Mouse (Mus musculus): Measurements from ENCODE around the gene Sytl1.

The Sytl1 gene

DNA sequence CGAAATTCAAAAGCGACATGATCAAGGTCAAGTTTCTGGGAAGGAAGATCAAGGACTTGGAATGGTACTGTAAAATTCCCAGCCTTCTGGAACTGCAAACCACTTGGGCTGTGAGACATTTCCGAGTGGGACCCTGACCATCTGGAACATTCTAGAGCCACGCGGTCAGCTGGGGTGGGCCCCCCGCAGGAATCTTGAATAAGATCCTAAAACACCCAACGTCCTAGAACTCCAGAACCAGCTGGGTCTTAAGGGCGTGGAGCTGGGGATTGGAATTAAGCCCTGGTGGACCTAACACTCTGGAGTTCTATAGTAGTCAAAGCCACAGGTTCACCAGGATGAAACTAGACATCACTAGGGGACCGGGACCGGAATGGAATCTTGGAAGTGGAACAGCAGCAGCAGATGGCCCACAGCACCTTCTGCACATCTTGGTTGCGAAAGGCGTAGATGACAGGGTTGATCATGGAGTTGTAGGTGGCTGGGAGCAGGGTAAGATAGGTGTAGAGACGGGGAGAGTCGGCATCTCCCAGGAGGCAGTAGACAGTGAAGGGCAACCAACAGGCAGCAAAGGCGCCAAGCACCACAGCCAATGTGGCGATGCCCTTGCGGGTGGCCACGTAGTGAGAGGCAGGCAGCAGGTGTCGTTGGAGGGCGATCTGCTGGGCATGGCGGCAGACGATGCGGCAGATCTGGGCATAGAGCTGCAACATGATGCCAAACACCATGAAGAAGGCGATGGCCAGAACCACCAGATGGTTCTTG is 52.7 kb downstream of the Sytl1 start:
- DNase-seq = no peak

DNA sequence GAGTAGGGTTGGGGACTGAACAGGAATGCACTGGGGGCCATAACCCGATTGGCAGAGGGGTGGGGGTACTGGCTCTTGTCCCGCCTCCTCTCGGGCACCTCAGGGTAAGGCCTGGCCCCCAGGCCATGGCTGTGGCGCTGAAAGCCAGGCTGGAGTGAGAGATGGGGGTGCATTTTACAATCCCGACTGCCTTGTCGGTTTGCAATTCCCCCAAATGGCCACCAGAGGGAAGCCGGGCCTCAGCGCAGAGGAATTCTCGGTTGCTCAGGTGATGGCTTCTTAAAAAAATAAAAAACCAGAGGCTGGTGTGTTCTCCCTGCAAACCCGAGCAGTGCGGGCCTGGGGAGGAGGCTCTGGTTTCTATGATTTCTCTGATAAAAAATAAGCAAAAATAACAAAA is 53.5 kb downstream of the Sytl1 start:
- peak; percentile 54 for DNase-seq

DNA sequence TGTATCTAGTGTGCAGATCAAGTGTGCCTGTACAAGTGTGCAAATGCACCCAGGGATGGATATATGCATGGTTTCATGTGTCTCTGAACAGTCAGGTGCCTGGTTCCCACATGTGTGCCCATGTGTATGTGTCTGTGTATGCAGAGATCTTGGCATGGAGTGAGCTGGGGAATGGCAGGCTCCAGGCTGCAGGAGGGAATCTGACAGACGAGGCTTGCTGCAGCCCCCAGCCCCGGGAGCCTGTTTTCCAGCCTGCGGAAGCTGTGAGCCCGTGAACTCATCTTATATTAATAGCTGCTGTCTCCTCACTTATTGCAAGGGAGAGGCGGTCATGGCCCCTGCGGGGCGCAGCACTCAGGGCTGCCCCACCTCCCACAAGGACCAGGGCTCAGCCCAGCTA is 58.5 kb downstream of the Sytl1 start:
- DNase-seq = no peak

DNA sequence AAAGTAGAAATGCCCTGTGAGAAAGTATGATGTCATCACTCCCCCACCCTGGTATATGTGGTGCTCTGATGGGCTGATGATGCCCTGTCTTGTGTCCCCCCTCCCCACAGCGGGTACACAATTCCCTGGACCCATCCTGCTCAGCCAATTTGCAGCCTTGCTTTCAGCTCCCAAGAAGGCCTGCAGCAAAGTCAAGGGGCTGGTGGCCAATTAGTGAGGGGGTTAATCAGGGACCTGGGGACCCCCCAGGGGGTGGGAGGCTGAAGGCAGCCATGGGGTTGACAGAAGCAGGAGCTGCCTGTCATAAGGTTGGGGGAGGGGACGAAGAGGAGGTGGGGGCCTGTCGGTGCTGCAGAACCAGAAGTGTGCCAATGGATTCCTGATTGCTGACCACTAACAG is 59.3 kb downstream of the Sytl1 start:
- DNase-seq = no peak

All from kidney, adult 18-20 months (tissue).